Mouse (Mus musculus) megakaryocyte, embryonic 14.5 days (primary cell): ENCODE measurements around the gene Foxn3.

ENCODE experiments used
- FLI1 ChIP-seq: IDR thresholded peaks from 2 replicates; pipeline ENCODE4 v1.6.1; 2012; ENCODE audit warnings: low read length, inconsistent platforms, mixed read lengths
- GATA1 ChIP-seq: IDR thresholded peaks from 3 replicates; pipeline ENCODE4 v1.6.1; 2012; ENCODE audit warnings: mixed read lengths, low read length, inconsistent platforms, borderline replicate concordance

DNA sequence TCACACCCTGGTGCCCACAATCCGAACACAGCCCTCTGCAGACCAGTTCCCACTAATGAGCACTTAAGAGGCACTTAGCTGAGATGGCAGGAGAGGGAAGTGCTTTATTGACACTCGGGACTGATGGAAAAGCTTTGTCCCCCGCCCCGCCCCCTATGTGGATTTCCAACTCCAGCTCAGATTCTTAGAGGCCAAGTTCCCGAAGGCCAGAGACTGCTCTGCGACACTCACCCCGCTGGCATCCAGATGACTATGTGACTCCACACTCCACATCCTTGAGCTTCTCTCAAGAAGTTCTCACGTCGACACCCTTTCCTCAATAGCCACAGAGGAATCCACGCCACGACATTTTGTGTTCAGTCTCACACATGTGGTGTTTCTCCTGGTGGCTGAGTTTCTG lies 295.6 kb downstream of the Foxn3 start:
- no peak for TF ChIP-seq GATA1
- no peak for TF ChIP-seq FLI1
